Mouse (Mus musculus) T-helper 17 cell (primary cell): ENCODE measurements at regions not wholly inside any gene's neighbourhood (a gene's known extent, or its start where the extent isn't known, plus 50 kb on each side); places are given as distances from the start of the nearest gene placed in this dataset.

ENCODE experiments used
- in situ Hi-C, 2 experiments: fragments of 300-600 bp; cut with MboI, MseI; formaldehyde crosslinking; loops; 1 replicate in 1 of 2; 2 replicates in 1 of 2; pipeline ENCODE4 v1.15.1; 2025; ENCODE audit warnings: high pct_unique_total_duplicates in 2 of 2

DNA sequence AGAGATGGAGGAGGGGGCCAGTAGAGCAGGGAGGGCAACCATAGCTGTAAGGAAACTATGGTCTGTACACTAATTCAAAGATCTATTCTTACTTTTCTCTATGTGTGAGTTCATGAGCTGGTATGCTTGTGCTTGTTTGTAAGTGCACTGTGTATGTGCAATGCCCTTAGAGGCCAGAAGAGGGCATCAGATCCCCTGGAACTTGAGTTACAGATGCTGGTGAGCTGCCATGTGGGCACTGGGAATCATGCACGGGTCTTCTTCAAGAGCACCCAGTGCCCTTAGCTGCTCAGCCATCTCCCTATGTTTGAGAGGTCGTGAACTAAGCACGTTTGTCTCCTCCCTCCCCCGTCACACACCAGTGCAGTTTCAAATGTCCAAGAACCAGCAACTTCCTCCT is 68.9 kb downstream of the Tbx3 start:
- in situ Hi-C loops, result no loop called here

DNA sequence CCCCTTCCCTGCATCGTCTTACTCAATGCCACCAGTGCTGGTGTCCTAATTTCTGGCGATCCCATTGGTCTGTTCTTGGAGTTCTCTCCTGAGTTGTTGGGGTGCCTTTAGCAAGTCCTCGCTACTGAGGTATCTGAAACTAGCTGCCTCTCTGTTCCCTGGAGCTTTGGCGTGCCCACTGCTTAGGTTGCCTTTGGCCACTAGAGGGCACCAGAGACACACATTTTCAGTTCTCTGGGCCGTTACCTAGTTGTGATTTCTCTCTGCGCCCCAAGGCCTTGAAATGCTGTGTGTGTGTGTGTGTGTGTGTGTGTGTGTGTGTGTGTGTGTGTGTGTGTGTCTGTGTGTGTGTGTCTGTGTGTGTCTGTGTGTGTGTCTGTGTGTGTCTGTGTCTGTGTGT is 70.6 kb downstream of the Tbx3 start:
- in situ Hi-C loops, result loop anchor here in 1 of 2 experiments (5.0 kb wide), 1 partner anchor 346 kb away; no protein-coding TSS in a partner anchor

DNA sequence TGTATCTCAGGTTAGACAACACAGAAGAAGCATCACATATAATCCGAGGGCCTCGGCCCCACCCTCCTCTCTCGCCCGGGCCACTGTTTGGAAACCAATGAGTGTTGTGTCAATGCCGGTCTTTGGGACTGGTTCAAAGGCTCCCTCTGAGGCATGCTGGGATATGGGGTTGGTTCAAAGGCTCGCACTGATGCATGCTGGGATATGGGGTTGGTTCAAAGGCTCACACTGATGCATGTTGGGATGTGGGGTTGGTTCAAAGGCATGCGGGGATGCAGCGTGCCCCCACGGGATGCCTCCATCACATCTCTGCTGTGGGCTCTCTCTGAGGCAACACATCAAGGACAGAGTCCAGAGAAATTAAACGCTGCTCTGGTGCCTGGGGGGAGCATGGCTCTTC is 73.3 kb downstream of the Tbx3 start:
- in situ Hi-C loops, result loop anchor here in 1 of 2 experiments (5.0 kb wide), 1 partner anchor 344 kb away; no protein-coding TSS in a partner anchor

DNA sequence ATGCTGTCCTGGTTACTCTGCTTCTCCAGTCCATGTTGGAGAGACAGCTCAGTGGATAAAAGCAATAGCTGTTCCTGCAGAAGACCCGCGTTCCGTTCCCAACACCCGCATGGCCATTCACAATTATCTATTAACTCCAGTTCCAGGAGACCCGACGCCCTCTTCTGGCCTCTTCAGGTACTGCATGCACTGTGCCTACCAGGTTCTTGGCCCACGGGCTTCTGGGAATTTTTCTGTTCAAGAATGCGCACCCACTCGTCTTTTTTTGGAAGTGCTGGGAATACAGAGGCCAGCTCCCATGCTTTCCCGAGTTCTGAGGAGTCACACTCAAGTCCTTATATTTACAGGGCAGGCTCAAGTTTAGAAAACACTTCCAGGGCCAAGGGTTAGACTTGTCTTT is 76.6 kb downstream of the Tbx3 start:
- in situ Hi-C loops, result no loop called here

DNA sequence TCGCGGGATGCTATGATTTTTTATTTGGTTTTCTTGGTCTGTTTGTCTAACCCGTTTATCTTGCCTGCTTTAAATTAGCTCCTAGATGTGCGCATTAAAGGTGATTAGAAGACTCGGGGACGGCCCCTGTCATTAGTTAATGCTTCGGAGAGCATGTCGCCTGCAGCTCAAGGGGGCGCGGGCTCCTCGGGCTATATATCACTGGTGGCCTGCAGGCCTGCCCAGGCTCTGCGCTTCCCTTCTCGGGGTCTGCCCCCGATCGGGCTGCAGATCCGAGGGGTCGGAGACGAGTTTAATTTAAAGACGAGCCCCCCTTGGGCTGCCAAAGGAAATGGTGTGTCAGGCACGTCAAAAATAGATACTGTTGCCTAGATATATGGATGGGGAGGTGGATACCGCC is 78.2 kb downstream of the Tbx3 start:
- in situ Hi-C loops, result no loop called here

DNA sequence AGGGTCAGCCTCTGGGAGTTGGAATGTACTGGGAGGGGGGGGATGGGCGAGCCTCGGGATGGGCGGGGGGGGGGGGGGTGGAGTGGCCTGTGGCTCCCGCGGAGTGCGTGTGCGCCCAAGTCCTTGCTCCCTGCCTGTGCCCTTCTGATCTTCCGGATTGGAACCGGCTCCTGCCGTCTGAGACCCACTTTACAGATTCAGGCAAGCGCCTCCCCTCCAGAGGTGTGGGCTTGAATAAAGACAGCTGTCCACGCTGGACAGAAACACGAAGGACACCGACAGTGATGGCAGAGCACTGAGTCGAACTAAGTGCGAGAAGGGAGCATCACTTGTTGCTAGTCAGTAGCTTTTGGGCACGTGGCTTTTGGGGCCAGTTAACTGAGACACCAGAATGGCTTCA is 78.7 kb downstream of the Tbx3 start:
- in situ Hi-C loops, result no loop called here

DNA sequence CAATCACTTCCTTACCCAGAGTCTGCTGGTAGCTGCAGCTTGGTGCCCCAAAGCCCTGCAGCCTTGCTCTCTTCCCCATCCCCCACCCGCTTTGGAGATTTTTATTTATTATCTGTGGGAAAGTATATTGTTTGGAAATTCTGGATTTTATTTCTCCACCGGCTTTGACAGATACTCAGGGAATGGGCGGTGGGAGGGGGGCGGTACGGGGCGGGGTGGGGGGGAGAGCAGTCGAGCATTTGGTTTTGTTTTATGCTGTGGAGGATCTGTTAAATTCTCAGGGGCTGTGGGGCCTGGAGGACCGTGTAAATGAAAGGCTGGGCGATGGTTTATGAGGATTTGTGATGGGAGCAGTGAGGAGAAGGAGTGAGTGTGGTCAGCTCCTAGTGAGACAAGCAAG is 76.7 kb upstream of the Tbx5 start:
- in situ Hi-C loops, result no loop called here

DNA sequence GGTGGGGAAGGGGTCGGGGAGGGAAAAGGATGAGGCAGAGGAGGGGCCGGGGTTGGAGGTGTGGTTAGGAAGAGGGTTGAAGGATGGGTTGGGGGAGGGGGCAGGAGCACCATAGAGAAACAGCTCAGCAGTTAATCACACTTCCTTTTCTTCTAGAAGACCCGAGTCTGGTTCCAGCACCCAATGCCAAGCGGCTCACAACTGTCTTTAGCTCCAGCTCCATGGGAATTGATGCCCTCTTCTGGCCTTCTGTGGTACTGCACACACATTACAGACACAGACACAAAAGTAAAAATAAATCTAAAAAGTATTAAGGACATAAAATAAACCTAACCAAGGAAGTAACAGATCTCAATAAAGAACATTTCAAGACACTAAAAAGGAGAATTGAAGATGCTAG is 73.6 kb upstream of the Tbx5 start:
- in situ Hi-C loops, result no loop called here

DNA sequence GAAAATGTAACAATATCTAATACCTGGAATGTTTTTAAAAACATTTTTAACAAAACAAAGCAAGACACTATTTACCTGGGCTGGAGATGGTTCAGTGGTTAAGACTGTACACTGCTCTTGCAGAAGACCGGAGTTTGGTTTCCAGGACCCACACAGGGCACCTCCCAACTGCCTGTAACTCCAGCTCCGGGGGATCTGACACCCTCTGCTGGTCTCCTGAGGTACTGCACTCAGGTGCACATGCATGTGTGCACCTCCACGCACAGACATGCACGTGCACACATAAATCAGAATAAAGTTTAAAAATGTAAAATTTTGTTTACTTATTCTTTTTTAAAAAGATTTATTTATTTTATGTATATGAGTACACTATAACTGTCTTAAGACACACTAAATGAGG is 70.4 kb upstream of the Tbx5 start:
- in situ Hi-C loops, result no loop called here

DNA sequence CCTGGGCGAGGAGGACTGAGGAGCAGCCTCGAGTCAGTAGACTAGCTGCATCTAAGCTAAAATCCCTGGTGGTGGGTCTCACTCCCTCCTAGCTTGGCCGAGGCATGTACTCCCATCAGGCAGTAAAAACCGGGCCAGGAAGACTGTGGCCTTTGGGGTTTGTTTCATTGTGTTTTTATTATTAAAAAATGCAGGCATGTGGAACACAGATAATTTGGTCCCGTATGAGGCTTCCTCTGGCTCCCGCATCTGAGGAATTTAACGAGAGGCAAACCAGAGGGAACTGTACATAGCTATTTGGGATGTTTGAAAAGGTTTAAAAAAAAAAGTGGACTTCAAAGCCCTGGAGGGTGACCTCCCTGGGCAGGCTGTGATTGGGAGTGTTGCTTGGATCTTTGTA is 69.1 kb upstream of the Tbx5 start:
- in situ Hi-C loops, result no loop called here

DNA sequence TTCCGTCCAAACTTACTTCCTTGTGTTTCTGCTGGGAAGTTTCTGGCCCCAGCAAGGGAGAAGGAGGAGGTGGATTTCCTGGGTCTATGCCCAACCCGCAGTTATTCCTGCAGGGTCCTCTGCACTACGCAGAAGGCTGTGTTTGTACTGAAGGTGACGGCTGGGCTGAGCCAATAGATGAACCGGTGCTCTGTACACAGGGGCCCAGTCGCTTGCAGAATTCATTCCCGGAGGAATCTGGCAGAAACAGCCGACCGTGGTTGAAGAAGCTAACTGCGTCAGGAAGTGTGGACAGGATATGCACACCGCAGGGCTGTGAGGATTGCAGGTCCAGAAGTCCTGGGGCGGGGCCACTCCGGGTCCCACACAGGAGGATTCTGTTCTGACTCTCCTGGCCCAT is 66.1 kb upstream of the Tbx5 start:
- in situ Hi-C loops, result loop anchor here in 1 of 2 experiments (5.0 kb wide), 1 partner anchor 311 kb away; no protein-coding TSS in a partner anchor

DNA sequence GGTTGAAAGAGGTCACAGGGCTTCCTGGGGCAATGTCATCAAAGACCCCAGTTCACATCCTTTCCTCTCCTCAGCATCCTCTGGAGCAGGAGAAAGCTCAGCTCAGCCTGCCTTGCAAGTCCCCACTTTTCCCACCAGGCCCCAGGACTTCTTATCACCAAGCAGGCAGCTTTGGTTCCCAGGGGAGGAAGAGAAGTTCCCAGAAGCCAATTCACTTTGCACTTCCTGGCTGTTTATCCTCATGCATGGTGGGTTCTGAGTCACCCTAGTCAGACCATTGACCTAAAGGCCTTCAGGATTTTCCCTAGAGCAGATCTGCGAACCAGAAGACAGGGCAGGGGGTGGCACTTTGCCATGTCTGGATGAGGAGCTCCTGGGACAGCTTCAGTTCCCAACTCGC is 61.5 kb upstream of the Tbx5 start:
- in situ Hi-C loops, result no loop called here

DNA sequence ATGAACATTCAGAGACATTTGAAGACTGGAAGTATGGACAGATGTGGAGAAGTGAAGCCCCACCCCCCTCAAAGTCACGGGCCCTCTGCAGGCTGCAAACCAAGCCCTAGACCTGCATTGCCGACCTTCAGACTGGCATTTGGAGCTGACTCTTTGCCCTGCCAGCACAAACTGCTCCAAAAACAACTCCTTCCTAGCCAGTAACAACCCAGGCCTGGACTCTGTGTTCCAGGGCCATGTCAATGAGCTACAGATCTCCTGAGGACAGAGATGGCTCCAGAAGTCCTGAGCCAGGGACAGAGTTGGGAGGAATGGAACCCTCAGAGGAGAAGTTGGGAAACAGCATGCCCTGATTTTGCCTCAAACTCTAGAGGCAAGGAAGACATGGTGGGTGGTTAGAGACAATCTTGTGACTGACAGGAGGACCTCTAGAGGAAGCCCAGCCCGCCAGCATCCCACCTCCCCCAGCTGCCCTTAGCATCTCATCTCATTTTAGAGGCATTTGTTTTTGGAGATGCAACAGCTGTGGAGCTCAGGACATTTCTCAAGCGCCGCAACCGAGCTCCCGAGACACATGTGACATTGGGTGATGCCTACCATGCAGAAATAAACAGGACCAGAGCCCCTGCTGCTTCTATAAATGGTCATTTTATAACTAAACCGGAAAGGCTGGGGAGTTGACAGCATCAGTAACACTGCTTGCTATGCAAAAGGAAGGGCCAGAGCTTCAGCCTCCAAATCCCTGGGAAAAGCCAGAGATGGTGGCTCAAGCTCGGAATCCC is 56.2 kb upstream of the Tbx5 start:
- in situ Hi-C loops, result loop anchor here (5.0 kb wide), 2 partner anchors 311 to 326 kb away; no protein-coding TSS in a partner anchor

DNA sequence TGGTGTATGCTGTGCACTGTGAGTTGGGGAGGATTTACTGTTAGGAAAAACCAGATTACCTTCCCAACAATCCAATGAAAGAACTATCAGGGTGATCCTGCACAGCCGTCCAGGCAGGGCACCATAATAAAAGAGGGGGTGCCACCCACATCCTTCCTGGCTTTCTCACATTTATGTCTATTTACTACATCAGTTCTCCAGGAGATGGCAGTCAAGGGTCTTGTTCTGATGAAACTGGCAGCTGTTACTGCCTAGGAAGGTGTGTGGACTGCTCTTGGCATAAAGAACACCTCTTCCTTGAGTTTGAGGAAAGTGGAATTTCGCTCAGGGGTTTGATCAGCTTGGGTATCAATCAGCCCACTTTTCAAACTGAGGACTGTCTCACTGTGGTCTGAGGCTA is 54.6 kb upstream of the Tbx5 start:
- in situ Hi-C loops, result loop anchor here (5.0 kb wide), 2 partner anchors 309 to 324 kb away; no protein-coding TSS in a partner anchor

DNA sequence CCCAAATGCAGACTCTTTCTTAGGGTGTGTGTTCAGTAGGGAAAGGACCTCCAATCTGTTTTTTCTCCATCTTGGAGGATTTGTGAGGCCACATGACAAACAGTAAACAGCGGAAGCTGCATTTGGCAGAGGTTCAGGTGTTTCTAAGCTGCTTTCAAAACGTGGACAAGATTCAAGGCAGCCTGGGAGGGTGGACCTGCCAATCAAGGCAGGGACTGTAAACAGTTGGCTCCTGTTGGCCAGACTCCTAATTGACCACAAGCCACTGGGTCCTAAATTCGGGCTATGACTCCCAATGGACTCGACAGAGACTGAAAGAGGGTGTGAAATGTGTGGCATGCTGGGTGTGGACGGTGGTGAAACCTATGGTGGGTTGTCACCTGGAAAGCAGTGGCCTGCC is 51.1 kb upstream of the Tbx5 start:
- in situ Hi-C loops, result no loop called here
